In the genomic region with DNA sequence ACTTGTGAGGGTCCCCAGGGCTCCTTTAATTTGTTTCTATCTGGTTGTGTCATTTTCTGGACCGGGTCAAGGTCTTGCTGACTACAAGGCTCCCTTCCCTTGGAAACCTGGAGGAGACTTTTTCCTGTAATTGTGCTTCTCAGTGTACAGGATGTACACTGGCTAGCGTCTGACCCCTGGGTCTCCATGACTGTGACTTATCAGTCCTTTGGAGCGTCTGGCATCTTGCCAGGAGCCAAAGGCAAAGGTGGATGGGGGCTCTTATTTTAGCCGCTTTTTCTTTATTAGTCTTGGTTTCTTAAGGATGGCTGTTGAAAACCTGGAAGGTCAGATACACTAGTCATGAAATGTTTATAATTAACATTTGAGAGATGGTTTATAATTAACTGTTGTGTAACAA, we compare ENCODE assay signal across 13 mouse cellular contexts. TPM values are rescaled to one million over a fixed set of nuclear protein-coding genes. Genes with fewer than 3 reads are reported as not detected.
DNase-seq lines count a peak whose midpoint lies in the region; ATAC-seq and TF ChIP-seq lines count a peak whose summit lies in the region.
"Had no signal": no experiment of that assay in that cellular context is flagged by ENCODE, and none has a peak within 500 bp of the region (broad histone marks: within the 10 kb centered on the region; RNA-seq: fewer than 3 reads in every experiment).

No protein-coding gene starts in this region.

- TF ChIP-seq CTCF in lung, embryonic 14.5 days (IDR thresholded peaks at IDR 0.05; ENCODE audit: low read depth), result no peak
- no peak for TF ChIP-seq CTCF in lung, adult 2 months (IDR thresholded peaks at IDR 0.05; ENCODE audit: insufficient read depth, low read length)

- DNase-seq in lung, embryonic 14.5 days, result peak; percentile 55
- DNase-seq in lung, adult 2 months, result no peak
- peak; percentile 44 for DNase-seq in lung, postnatal 36 days
- no peak for DNase-seq in urinary bladder, adult 18-20 months (ENCODE audit: low spot score in 2 of 2)
- DNase-seq in neural tube, embryonic 10.5 days (ENCODE audit: extremely low spot score, low spot score), result no peak
- no peak for DNase-seq in frontal cortex, postnatal 36 days (ENCODE audit: low spot score in 2 of 2)
- DNase-seq: right cerebral cortex, postnatal 25 days had no signal

- no peak overlapping the region for H3K27ac ChIP-seq in lung, embryonic 14.5 days (ENCODE audit: low read depth)
- 0 out of 2 replicates have a peak overlapping the region, but pooled peaks have one; percentile 28 for H3K27ac ChIP-seq in heart, embryonic 15.5 days
- no peak overlapping the region for H3K27ac ChIP-seq in kidney, embryonic 16.5 days (ENCODE audit: low read length)
- H3K27ac ChIP-seq: left cerebral cortex, adult 2 months; liver, embryonic 15.5 days; midbrain, embryonic 15.5 days had no signal

- no peak overlapping the region for H3K4me3 ChIP-seq in lung, embryonic 14.5 days (ENCODE audit: low read depth, low read length)
- H3K4me3 ChIP-seq in lung, adult 2 months (replicated peaks; ENCODE audit: extremely low read depth, low read depth, low read length), result no peak overlapping the region
- H3K4me3 ChIP-seq in heart, embryonic 15.5 days, result no peak overlapping the region
- no peak overlapping the region for H3K4me3 ChIP-seq in kidney, embryonic 16.5 days (ENCODE audit: low read length)
- H3K4me3 ChIP-seq: erythroblast, embryonic 14.5 days; left cerebral cortex, adult 2 months; liver, embryonic 15.5 days; midbrain, embryonic 15.5 days had no signal

- no peak overlapping the region for H3K4me2 ChIP-seq in lung, embryonic 14.5 days
- H3K4me2 ChIP-seq in heart, embryonic 15.5 days, result no peak overlapping the region
- H3K4me2 ChIP-seq in kidney, embryonic 16.5 days (replicated peaks; ENCODE audit: low read depth, low read length), result no peak overlapping the region
- H3K4me2 ChIP-seq: liver, embryonic 15.5 days; midbrain, embryonic 15.5 days had no signal

- H3K4me1 ChIP-seq in lung, embryonic 14.5 days (ENCODE audit: insufficient read depth), result no peaks in the 10 kb centered on the region
- no peaks in the 10 kb centered on the region for H3K4me1 ChIP-seq in lung, adult 2 months (ENCODE audit: control insufficient read depth, insufficient read depth, low read length)
- H3K4me1 ChIP-seq in heart, embryonic 15.5 days (replicated peaks), result no peaks in the 10 kb centered on the region
- no peaks in the 10 kb centered on the region for H3K4me1 ChIP-seq in kidney, embryonic 16.5 days (ENCODE audit: insufficient read depth, low read length)
- H3K4me1 ChIP-seq: liver, embryonic 15.5 days; midbrain, embryonic 15.5 days had no signal

- no peak overlapping the region for H3K9ac ChIP-seq in lung, embryonic 14.5 days
- no peak overlapping the region for H3K9ac ChIP-seq in heart, embryonic 15.5 days
- H3K9ac ChIP-seq in kidney, embryonic 16.5 days (replicated peaks; ENCODE audit: low read length), result no peak overlapping the region
- H3K9ac ChIP-seq: liver, embryonic 15.5 days; midbrain, embryonic 15.5 days had no signal

- H3K27me3 ChIP-seq in lung, embryonic 14.5 days (ENCODE audit: insufficient read depth, low read length), result no peaks in the 10 kb centered on the region
- H3K27me3 ChIP-seq in heart, embryonic 15.5 days, result no peaks in the 10 kb centered on the region
- H3K27me3 ChIP-seq in kidney, embryonic 16.5 days (ENCODE audit: insufficient read depth, low read length), result no peaks in the 10 kb centered on the region
- H3K27me3 ChIP-seq: liver, embryonic 15.5 days; midbrain, embryonic 15.5 days had no signal

- 42% methylated on average over 4 of the region's 4 CpGs for WGBS in lung, embryonic 14.5 days
- 43% methylated on average over 4 of the region's 4 CpGs for WGBS in lung, adult 2 months
- WGBS in heart, embryonic 15.5 days, result 34% methylated on average over 4 of the region's 4 CpGs
- WGBS in kidney, embryonic 16.5 days, result 58% methylated on average over 4 of the region's 4 CpGs

- no peaks in the 10 kb centered on the region for H3K36me3 ChIP-seq in lung, embryonic 14.5 days (ENCODE audit: insufficient read depth)
- H3K36me3 ChIP-seq in heart, embryonic 15.5 days, result no peaks in the 10 kb centered on the region
- no peaks in the 10 kb centered on the region for H3K36me3 ChIP-seq in kidney, embryonic 16.5 days (ENCODE audit: insufficient read depth, low read length)
- H3K36me3 ChIP-seq: liver, embryonic 15.5 days; midbrain, embryonic 15.5 days had no signal

- ATAC-seq in lung, embryonic 14.5 days (ENCODE audit: insufficient read depth), result no peak
- ATAC-seq in heart, embryonic 15.5 days (replicated peaks; ENCODE audit: insufficient number of reproducible peaks, insufficient read depth, low FRiP score, low read depth), result peak; percentile 85
- ATAC-seq in kidney, embryonic 16.5 days (ENCODE audit: low FRiP score, low TSS enrichment), result 0 out of 2 replicates have a peak, but pooled peaks have one; percentile 54
- ATAC-seq: midbrain, embryonic 15.5 days had no signal

- no peak for TF ChIP-seq POLR2A in lung, adult 2 months (IDR thresholded peaks at IDR 0.05; ENCODE audit: borderline replicate concordance, extremely low read depth, low read depth, low read length)

- no peaks in the 10 kb centered on the region for H3K9me3 ChIP-seq in lung, embryonic 14.5 days (ENCODE audit: low read depth, low read length)
- no peaks in the 10 kb centered on the region for H3K9me3 ChIP-seq in heart, embryonic 15.5 days (replicated peaks)
- no peaks in the 10 kb centered on the region for H3K9me3 ChIP-seq in kidney, embryonic 16.5 days (ENCODE audit: low read length)
- H3K9me3 ChIP-seq: liver, embryonic 15.5 days; midbrain, embryonic 15.5 days had no signal

RNA-seq across cellular contexts. Expression of a gene that starts 3.9 kb away (rescaled TPM):
- 0.29 and 0.89 TPM in 2 replicates for polyA plus RNA-seq in lung, embryonic 14.5 days (2014; fragmentation: Nextera tagmentation; extraction: Ambion mirVana)
- polyA plus RNA-seq in lung, adult 2 months (2012; rRNA removed), result 2.4 and 10.4 TPM in 2 replicates
- 2.7 and 4.3 TPM in 2 replicates for polyA plus RNA-seq in heart, embryonic 15.5 days (2015; fragmentation: Nextera tagmentation; extraction: Ambion mirVana)
- 1.7 and 2.5 TPM in 2 replicates for polyA plus RNA-seq in kidney, embryonic 16.5 days (2015; fragmentation: Nextera tagmentation; extraction: Ambion mirVana)
- polyA plus RNA-seq: erythroblast, embryonic 14.5 days; midbrain, embryonic 15.5 days had no signal

Comparison
In these comparisons a context has a peak if more than half of its experiments do, and no peak if none do; other contexts are left out.
1. DNase-seq: peak in lung, embryonic 14.5 days (single experiment) and lung, postnatal 36 days (single experiment); none in lung, adult 2 months (single experiment), urinary bladder, adult 18-20 months (0 of 2), neural tube, embryonic 10.5 days (single experiment) and frontal cortex, postnatal 36 days (0 of 2).